In genomic region chr8:118539941-118540340, GRCm38 (mm10) we compare ENCODE assay signal across 19 mouse cellular contexts.
"Had no signal": no experiment of that assay in that cellular context is flagged by ENCODE, and none has a peak within 500 bp of the region (broad histone marks: within the 10 kb centered on the region; RNA-seq: fewer than 3 reads in every experiment).

No protein-coding gene starts in this region.

- H3K4me2 ChIP-seq: kidney, embryonic 15.5 days; limb, embryonic 13.5 days; liver, embryonic 12.5 days; liver, embryonic 15.5 days; lung, embryonic 15.5 days; midbrain, embryonic 12.5 days had no signal

- H3K4me3 ChIP-seq: kidney, embryonic 15.5 days; limb, embryonic 10.5 days; limb, embryonic 13.5 days; liver, embryonic 12.5 days; liver, embryonic 15.5 days; lung, embryonic 15.5 days; megakaryocyte, embryonic 14.5 days; midbrain, embryonic 12.5 days had no signal

- H3K27me3 ChIP-seq: kidney, embryonic 15.5 days; limb, embryonic 13.5 days; liver, embryonic 12.5 days; liver, embryonic 15.5 days; lung, embryonic 15.5 days; megakaryocyte, embryonic 14.5 days had no signal

- H3K9me3 ChIP-seq: kidney, embryonic 15.5 days; limb, embryonic 10.5 days; limb, embryonic 13.5 days; liver, embryonic 15.5 days; lung, embryonic 15.5 days; midbrain, embryonic 12.5 days had no signal

- H3K9ac ChIP-seq: kidney, embryonic 15.5 days; limb, embryonic 13.5 days; liver, embryonic 12.5 days; liver, embryonic 15.5 days; lung, embryonic 15.5 days; midbrain, embryonic 12.5 days had no signal

- H3K4me1 ChIP-seq: kidney, embryonic 15.5 days; liver, embryonic 12.5 days; liver, embryonic 15.5 days; lung, embryonic 15.5 days; megakaryocyte, embryonic 14.5 days had no signal

- DNase-seq: kidney, adult 11 months; kidney, adult 8-10 months; kidney, postnatal 10 days; kidney, postnatal 36 days; liver; lung, adult 18-20 months; lung, postnatal 10 days; lung, postnatal 36 days; thymus, adult 18-20 months; thymus, postnatal 36 days had no signal

- H3K36me3 ChIP-seq: kidney, embryonic 15.5 days; limb, embryonic 10.5 days; limb, embryonic 13.5 days; liver, embryonic 12.5 days; liver, embryonic 15.5 days; lung, embryonic 15.5 days; midbrain, embryonic 12.5 days had no signal

- ATAC-seq: liver, embryonic 12.5 days; midbrain, embryonic 16.5 days had no signal

- H3K27ac ChIP-seq: kidney, embryonic 15.5 days; limb, embryonic 10.5 days; limb, embryonic 13.5 days; liver, embryonic 12.5 days; liver, embryonic 15.5 days; lung, embryonic 15.5 days; midbrain, embryonic 12.5 days had no signal
